Mouse (Mus musculus) CH12.LX (cell line): ENCODE data around the gene Ece2.

Experiments
- CTCF ChIP-seq, 2 experiments: IDR thresholded peaks in 1 of 2; conservative IDR thresholded peaks in 1 of 2; 2 replicates each; pipeline ENCODE4 v1.5.1; 2011 to 2012; ENCODE audit warnings: low read depth in 2 of 2, low read length in 2 of 2, improper control_type of control experiment in 1 of 2, inconsistent platforms in 1 of 2, mild to moderate bottlenecking in 1 of 2, moderate library complexity in 1 of 2
- ELF1 ChIP-seq: IDR thresholded peaks from 2 replicates; pipeline ENCODE4 v1.6.1; 2014; ENCODE audit warnings: low read depth, mild to moderate bottlenecking, inconsistent platforms, low read length, improper control_type of control experiment
- MAFK ChIP-seq: IDR thresholded peaks from 2 replicates; pipeline ENCODE4 v1.6.1; 2011; ENCODE audit warnings: low read length, improper control_type of control experiment; ENCODE audit not compliant: insufficient replicate concordance
- NELFE ChIP-seq: IDR thresholded peaks from 2 replicates; pipeline ENCODE4 v1.6.1; 2011; ENCODE audit warnings: low read depth, low read length, improper control_type of control experiment
- POLR2A ChIP-seq: IDR thresholded peaks from 2 replicates; pipeline ENCODE4 v1.6.1; 2011; ENCODE audit warnings: low read depth, mild to moderate bottlenecking, improper control_type of control experiment, low read length
- POLR2AphosphoS2 ChIP-seq: IDR thresholded peaks from 2 replicates; pipeline ENCODE4 v1.6.1; 2011; ENCODE audit warnings: low read depth, low read length, improper control_type of control experiment
- SIN3A ChIP-seq: IDR thresholded peaks from 2 replicates; pipeline ENCODE4 v1.6.1; 2012; ENCODE audit warnings: low read length, improper control_type of control experiment, inconsistent platforms
- ZC3H11A ChIP-seq: IDR thresholded peaks from 2 replicates; pipeline ENCODE4 v1.6.1; 2012; ENCODE audit warnings: low read depth, mild to moderate bottlenecking, inconsistent platforms, low read length, improper control_type of control experiment

DNA sequence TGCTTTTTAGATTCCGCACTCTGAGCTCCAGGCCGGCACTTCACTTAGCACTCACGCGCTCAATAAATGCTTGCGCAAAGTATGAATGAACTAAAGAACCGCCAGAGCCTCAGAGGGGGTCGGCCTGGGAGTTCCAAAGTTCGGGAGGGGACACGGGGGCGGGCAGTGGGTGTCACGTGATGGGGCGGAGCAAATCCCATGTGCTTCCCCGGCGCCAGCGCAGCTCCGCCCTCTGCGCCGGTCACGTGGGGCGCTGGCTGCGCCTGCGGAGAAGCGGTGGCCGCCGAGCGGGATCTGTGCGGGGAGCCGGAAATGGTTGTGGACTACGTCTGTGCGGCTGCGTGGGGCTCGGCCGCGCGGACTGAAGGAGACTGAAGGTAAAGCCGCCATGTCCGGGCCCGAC is 42.9 kb downstream of the Ece2 start:
- TF ChIP-seq ZC3H11A: no peak
- TF ChIP-seq ELF1: peak; percentile 89
- peak; percentile 82 for TF ChIP-seq SIN3A
- no peak for TF ChIP-seq CTCF (conservative IDR thresholded peaks at IDR 0.05 in 1 of 2, IDR thresholded peaks at IDR 0.05 in 1 of 2; ENCODE audit: low read depth in 2 of 2, low read length in 2 of 2)
- peak; percentile 93 for TF ChIP-seq POLR2A
- TF ChIP-seq POLR2AphosphoS2: peak; percentile 37; the same call in 1 of the 2 replicates
- no peak for TF ChIP-seq MAFK
- TF ChIP-seq NELFE: peak; percentile 96
